Mouse (Mus musculus) liver, embryonic 16.5 days (tissue): ENCODE measurements around the gene Poc1a. TPM values are rescaled to one million over a fixed set of nuclear protein-coding genes. Genes with fewer than 3 reads are reported as not detected.

Experiments used
- ATAC-seq: fragments of 200-750 bp; cut with Nextera tagmentation; 2 replicates; pipeline ENCODE4 v1.8.0; 2017; ENCODE audit warnings: low read depth, mild to moderate bottlenecking, moderate number of reproducible peaks, moderate library complexity
- H3K27ac ChIP-seq: fragments of 300-500 bp; sonication (generic); 2 replicates; pipeline ENCODE4 v1.5.1; 2014; ENCODE audit warnings: mild to moderate bottlenecking, low read length
- H3K27me3 ChIP-seq: fragments of 300-500 bp; sonication (generic); 2 replicates; pipeline ENCODE4 v1.6.1; 2014; ENCODE audit warnings: low read depth, low read length, mixed read lengths; ENCODE audit not compliant: control insufficient read depth, insufficient read depth
- H3K36me3 ChIP-seq: fragments of 300-500 bp; sonication (generic); 2 replicates; pipeline ENCODE4 v1.6.1; 2014; ENCODE audit warnings: mild to moderate bottlenecking; ENCODE audit not compliant: control insufficient read depth, insufficient read depth
- H3K4me1 ChIP-seq: fragments of 300-500 bp; sonication (generic); 2 replicates; pipeline ENCODE4 v1.6.1; 2014; ENCODE audit warnings: low read depth, low read length, mixed read lengths; ENCODE audit not compliant: control insufficient read depth
- H3K4me2 ChIP-seq: fragments of 300-500 bp; sonication (generic); 2 replicates; pipeline ENCODE4 v1.6.1; 2014; ENCODE audit warnings: low read depth, low read length, mixed read lengths
- H3K4me3 ChIP-seq: fragments of 300-500 bp; sonication (generic); 2 replicates; pipeline ENCODE4 v1.5.1; 2014; ENCODE audit warnings: low read depth, mild to moderate bottlenecking, low read length
- H3K9ac ChIP-seq: fragments of 300-500 bp; sonication (generic); 2 replicates; pipeline ENCODE4 v1.6.1; 2014; ENCODE audit warnings: low read depth, low read length
- H3K9me3 ChIP-seq: fragments of 300-500 bp; sonication (generic); replicated peaks from 2 replicates; pipeline ENCODE4 v1.6.1; 2016; ENCODE audit warnings: low read length; ENCODE audit not compliant: control insufficient read depth
- WGBS: fragments of 180-500 bp; shearing (Covaris S2); extraction: QIAGEN DNeasy Blood & Tissue Kit; methylation state at CpG from one replicate; pipeline ENCODE4 v1.1.7; 2014; ENCODE audit not compliant: insufficient replicate concordance; 5-methylcytosine and 5-hydroxymethylcytosine counted together
- polyA plus RNA-seq: library from polyadenylated mRNA; unstranded; fragments of >200 nt; fragmentation: Nextera tagmentation; extraction: Ambion mirVana; gene quantifications from 2 replicates; pipeline ENCODE4 v1.2.1, GENCODE M21; 2015

The Poc1a gene
- polyA plus RNA-seq, 1 experiment from 2014 or later = 21.0 TPM

- Histone ChIP-seq H3K36me3 (no peaks in the 10 kb centered on the region), H3K27ac (no peak overlapping the region), H3K4me1 (peaks cover 2% of the 10 kb centered on the region), H3K27me3 (no peaks in the 10 kb centered on the region), H3K9me3 (no peaks in the 10 kb centered on the region), H3K9ac (no peak overlapping the region), H3K4me2 (no peak overlapping the region), H3K4me3 (no peak overlapping the region)
- ATAC-seq = no peak
- WGBS = 49% methylated on average over 9 of the region's 9 CpGs
These were observed 11.6 kb upstream of the Poc1a start for GRCm38 (mm10) chr9:106269076-106269788.

- no peak for ATAC-seq
- 16% methylated on average over 2 of the region's 2 CpGs for WGBS
These were observed 11.0 kb upstream of the Poc1a start for GRCm38 (mm10) chr9:106269879-106270278.

GRCm38 (mm10) chr9:106270656-106271055 lies 10.2 kb upstream of the Poc1a start:
- no peak overlapping the region for H3K4me3 ChIP-seq
- 58% methylated on average over 4 of the region's 4 CpGs for WGBS

More at GRCm38 (mm10) chr9:106269879-106270278, 11.0 kb upstream of the Poc1a start:
- H3K4me1 ChIP-seq = peaks cover 2% of the 10 kb centered on the region
- H3K9ac ChIP-seq = no peak overlapping the region
- H3K9me3 ChIP-seq = no peaks in the 10 kb centered on the region
- no peak overlapping the region for H3K4me2 ChIP-seq
- no peaks in the 10 kb centered on the region for H3K27me3 ChIP-seq
- H3K4me3 ChIP-seq = no peak overlapping the region
- no peaks in the 10 kb centered on the region for H3K36me3 ChIP-seq
- no peak overlapping the region for H3K27ac ChIP-seq

GRCm38 (mm10) chr9:106272288-106272687 lies 8.6 kb upstream of the Poc1a start:
- Histone ChIP-seq H3K27ac (no peak overlapping the region), H3K4me1 (peaks cover 2% of the 10 kb centered on the region), H3K27me3 (no peaks in the 10 kb centered on the region), H3K4me2 (no peak overlapping the region), H3K9ac (no peak overlapping the region), H3K36me3 (no peaks in the 10 kb centered on the region), H3K9me3 (no peaks in the 10 kb centered on the region), H3K4me3 (no peak overlapping the region)
- 91% methylated on average over 1 of the region's 1 CpGs for WGBS
- no peak for ATAC-seq

More at GRCm38 (mm10) chr9:106270656-106271055, 10.2 kb upstream of the Poc1a start:
- Histone ChIP-seq H3K4me2 (no peak overlapping the region), H3K36me3 (no peaks in the 10 kb centered on the region), H3K9ac (no peak overlapping the region), H3K27ac (no peak overlapping the region), H3K4me1 (peaks cover 2% of the 10 kb centered on the region), H3K27me3 (no peaks in the 10 kb centered on the region), H3K9me3 (no peaks in the 10 kb centered on the region)
- no peak for ATAC-seq

GRCm38 (mm10) chr9:106273276-106273675 lies 7.6 kb upstream of the Poc1a start:
- no peak for ATAC-seq

GRCm38 (mm10) chr9:106273791-106274190 lies 7.1 kb upstream of the Poc1a start:
- Histone ChIP-seq H3K27me3 (no peaks in the 10 kb centered on the region), H3K9ac (no peak overlapping the region), H3K4me1 (no peaks in the 10 kb centered on the region), H3K9me3 (no peaks in the 10 kb centered on the region), H3K4me2 (no peak overlapping the region), H3K36me3 (no peaks in the 10 kb centered on the region), H3K4me3 (no peak overlapping the region), H3K27ac (no peak overlapping the region)
- WGBS = 69% methylated on average over 4 of the region's 4 CpGs
- ATAC-seq = no peak

More at GRCm38 (mm10) chr9:106273276-106273675, 7.6 kb upstream of the Poc1a start:
- WGBS = 72% methylated on average over 12 of the region's 12 CpGs
- Histone ChIP-seq H3K27ac (no peak overlapping the region), H3K27me3 (no peaks in the 10 kb centered on the region), H3K36me3 (no peaks in the 10 kb centered on the region), H3K4me3 (no peak overlapping the region), H3K4me1 (peaks cover 2% of the 10 kb centered on the region; the same call in 1 of the 2 replicates), H3K4me2 (no peak overlapping the region), H3K9ac (no peak overlapping the region), H3K9me3 (no peaks in the 10 kb centered on the region)

- 60% methylated on average over 8 of the region's 8 CpGs for WGBS
- H3K4me1 ChIP-seq = no peaks in the 10 kb centered on the region
- no peaks in the 10 kb centered on the region for H3K9me3 ChIP-seq
- no peak overlapping the region for H3K4me3 ChIP-seq
- H3K9ac ChIP-seq = no peak overlapping the region
- no peak for ATAC-seq
- H3K4me2 ChIP-seq = no peak overlapping the region
- no peaks in the 10 kb centered on the region for H3K27me3 ChIP-seq
- H3K27ac ChIP-seq = no peak overlapping the region
- H3K36me3 ChIP-seq = no peaks in the 10 kb centered on the region
These were observed 6.1 kb upstream of the Poc1a start for GRCm38 (mm10) chr9:106274652-106275180.

GRCm38 (mm10) chr9:106275806-106276205 lies 5.1 kb upstream of the Poc1a start:
- no peak overlapping the region for H3K27ac ChIP-seq
- no peak for ATAC-seq
- no peak overlapping the region for H3K9ac ChIP-seq
- H3K4me1 ChIP-seq = peaks cover 4% of the 10 kb centered on the region
- no peak overlapping the region for H3K4me3 ChIP-seq
- H3K36me3 ChIP-seq = no peaks in the 10 kb centered on the region
- no peaks in the 10 kb centered on the region for H3K9me3 ChIP-seq
- H3K4me2 ChIP-seq = no peak overlapping the region
- no peaks in the 10 kb centered on the region for H3K27me3 ChIP-seq
- 30% methylated on average over 1 of the region's 1 CpGs for WGBS

GRCm38 (mm10) chr9:106280386-106280785 lies 475 bp upstream of the Poc1a start:
- ATAC-seq = peak; percentile 32
- Histone ChIP-seq H3K27ac (peak overlapping the region; percentile 81), H3K9ac (peak overlapping the region; percentile 84), H3K9me3 (no peaks in the 10 kb centered on the region), H3K4me2 (peak overlapping the region; percentile 84), H3K4me3 (peak overlapping the region; percentile 79), H3K36me3 (peaks cover 7% of the 10 kb centered on the region; the same call in 1 of the 2 replicates), H3K4me1 (peaks cover 15% of the 10 kb centered on the region), H3K27me3 (no peaks in the 10 kb centered on the region)
- under 1% methylated on average over 14 of the region's 14 CpGs for WGBS
